Mouse (Mus musculus): ENCODE measurements around the gene Tor2a. TPM values are rescaled to one million over a fixed set of nuclear protein-coding genes. Genes with fewer than 3 reads are reported as not detected.

Gene Tor2a
- polyA plus RNA-seq, 1 experiment from 2014 or later, result 61.5 TPM

DNA sequence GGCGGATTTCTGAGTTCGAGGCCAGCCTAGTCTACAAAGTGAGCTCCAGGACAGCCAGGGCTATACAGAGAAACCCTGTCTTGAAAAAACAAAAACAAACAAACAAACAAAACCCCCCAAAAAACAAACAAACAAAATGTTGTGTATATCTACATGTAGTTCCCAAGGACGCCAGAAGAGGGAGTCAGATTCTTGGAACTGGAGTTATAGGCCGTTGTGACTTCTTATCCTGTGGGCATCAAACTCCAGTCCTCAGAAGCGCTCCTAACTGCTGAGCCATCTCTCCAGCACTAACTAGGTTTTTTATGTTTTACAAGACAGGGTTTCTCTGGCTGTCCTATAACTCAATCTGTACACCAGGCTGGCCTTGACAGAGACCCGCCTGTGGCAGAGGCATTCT lies 30.1 kb downstream of the Tor2a start:
- H3K4me1 ChIP-seq, result no peaks in the 10 kb centered on the region
- H3K27ac ChIP-seq, result no peak overlapping the region
- no peaks in the 10 kb centered on the region for H3K9me3 ChIP-seq
- ATAC-seq (ENCODE audit: insufficient number of reproducible peaks, insufficient read depth, low FRiP score, low TSS enrichment), result no peak
- 62% methylated on average over 6 of the region's 6 CpGs for WGBS
- no peaks in the 10 kb centered on the region for H3K27me3 ChIP-seq
- no peak overlapping the region for H3K9ac ChIP-seq
- H3K36me3 ChIP-seq, result peaks cover 4% of the 10 kb centered on the region; the same call in 1 of the 2 replicates
- H3K4me2 ChIP-seq (replicated peaks), result no peak overlapping the region
- no peak overlapping the region for H3K4me3 ChIP-seq

DNA sequence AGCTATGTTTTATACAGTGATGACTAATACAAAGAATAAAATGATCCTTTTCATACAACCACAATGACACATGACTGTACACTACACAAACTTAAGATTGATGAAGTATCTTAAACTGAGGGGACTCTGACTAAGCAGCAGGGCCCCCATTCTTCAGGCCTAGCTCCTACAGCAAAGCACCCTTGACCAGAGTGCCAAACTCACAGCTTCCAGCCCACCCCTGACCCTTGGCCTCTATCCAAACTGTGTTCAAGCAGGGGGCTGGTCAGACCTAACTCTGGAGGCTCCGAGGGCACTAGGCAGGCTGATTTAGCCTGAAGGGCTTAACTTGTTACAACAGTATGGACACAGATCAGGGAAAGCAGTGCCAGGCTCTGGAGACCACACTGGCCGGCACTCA lies 31.5 kb downstream of the Tor2a start:
- ATAC-seq (ENCODE audit: insufficient number of reproducible peaks, insufficient read depth, low FRiP score, low TSS enrichment), result no peak
- H3K27ac ChIP-seq, result no peak overlapping the region
- no peaks in the 10 kb centered on the region for H3K4me1 ChIP-seq
- H3K27me3 ChIP-seq, result no peaks in the 10 kb centered on the region
- peaks cover 4% of the 10 kb centered on the region; the same call in 1 of the 2 replicates for H3K36me3 ChIP-seq
- no peaks in the 10 kb centered on the region for H3K9me3 ChIP-seq
- H3K9ac ChIP-seq, result no peak overlapping the region
- no peak overlapping the region for H3K4me2 ChIP-seq (replicated peaks)
- WGBS, result 34% methylated on average over 2 of the region's 2 CpGs
- H3K4me3 ChIP-seq, result no peak overlapping the region

GRCm38 (mm10) chr2:32791297-32791696 lies 34.3 kb downstream of the Tor2a start:
- WGBS, result 83% methylated on average over 6 of the region's 6 CpGs
- Histone ChIP-seq H3K27me3 (no peaks in the 10 kb centered on the region), H3K4me1 (no peaks in the 10 kb centered on the region), H3K9ac (no peak overlapping the region), H3K4me3 (no peak overlapping the region), H3K4me2 (replicated peaks) (no peak overlapping the region), H3K27ac (no peak overlapping the region), H3K36me3 (peaks cover 23% of the 10 kb centered on the region), H3K9me3 (no peaks in the 10 kb centered on the region)
- ATAC-seq (ENCODE audit: insufficient number of reproducible peaks, insufficient read depth, low FRiP score, low TSS enrichment), result no peak

GRCm38 (mm10) chr2:32795748-32796418 lies 38.8 kb downstream of the Tor2a start:
- Histone ChIP-seq H3K4me3 (no peak overlapping the region), H3K27me3 (no peaks in the 10 kb centered on the region), H3K9ac (no peak overlapping the region), H3K36me3 (peaks cover 52% of the 10 kb centered on the region), H3K4me2 (replicated peaks) (no peak overlapping the region), H3K27ac (no peak overlapping the region), H3K4me1 (no peaks in the 10 kb centered on the region), H3K9me3 (no peaks in the 10 kb centered on the region)
- no peak for ATAC-seq (ENCODE audit: insufficient number of reproducible peaks, insufficient read depth, low FRiP score, low TSS enrichment)
- 90% methylated on average over 13 of the region's 13 CpGs for WGBS

GRCm38 (mm10) chr2:32798251-32798962 lies 41.4 kb downstream of the Tor2a start:
- H3K27ac ChIP-seq, result no peak overlapping the region
- H3K9ac ChIP-seq, result no peak overlapping the region
- 59% methylated on average over 10 of the region's 10 CpGs for WGBS
- no peak for ATAC-seq (ENCODE audit: insufficient number of reproducible peaks, insufficient read depth, low FRiP score, low TSS enrichment)
- H3K9me3 ChIP-seq, result no peaks in the 10 kb centered on the region
- H3K27me3 ChIP-seq, result no peaks in the 10 kb centered on the region
- H3K4me1 ChIP-seq, result no peaks in the 10 kb centered on the region
- H3K36me3 ChIP-seq, result peaks cover 59% of the 10 kb centered on the region
- H3K4me2 ChIP-seq (replicated peaks), result no peak overlapping the region
- no peak overlapping the region for H3K4me3 ChIP-seq

GRCm38 (mm10) chr2:32808816-32809566 lies 52.0 kb downstream of the Tor2a start:
- 92% methylated on average over 14 of the region's 14 CpGs for WGBS
- no peaks in the 10 kb centered on the region for H3K27me3 ChIP-seq
- H3K4me1 ChIP-seq, result no peaks in the 10 kb centered on the region
- no peak overlapping the region for H3K4me2 ChIP-seq (replicated peaks)
- ATAC-seq (ENCODE audit: insufficient number of reproducible peaks, insufficient read depth, low FRiP score, low TSS enrichment), result no peak
- no peak overlapping the region for H3K27ac ChIP-seq
- no peak overlapping the region for H3K4me3 ChIP-seq
- H3K9me3 ChIP-seq, result no peaks in the 10 kb centered on the region
- H3K36me3 ChIP-seq, result peaks cover 19% of the 10 kb centered on the region; the same call in 1 of the 2 replicates
- no peak overlapping the region for H3K9ac ChIP-seq

MicroRNAs within 50 kb of the gene (microRNA counts, 519-probe panel; counts per million panel counts)
- microRNA mmu-miR-2861, result 460 counts per million, percentile 65 among the panel's probes with 10 or more counts

Small RNA genes lying within 50 kb of the gene (microRNA-seq; reads per million reads assigned to microRNA genes)
- gene Mir2861 (not detected), gene Mir3960 (not detected)

Other genes with a start within 250 kb of the Tor2a start
- 14.2 and 17.0 TPM in 2 replicates for gene Fam102a, start 221.9 kb upstream of the Tor2a start, polyA plus RNA-seq (2016; fragmentation: Nextera tagmentation; extraction: Ambion mirVana)
- 110 and 113 TPM in 2 replicates for gene Dpm2, start 186.4 kb upstream of the Tor2a start, polyA plus RNA-seq (2016; fragmentation: Nextera tagmentation; extraction: Ambion mirVana)
- 2.9 and 3.4 TPM in 2 replicates for gene Pip5kl1, start 182.4 kb upstream of the Tor2a start, polyA plus RNA-seq (2016; fragmentation: Nextera tagmentation; extraction: Ambion mirVana)
- gene 9430097D07Rik, start 181.6 kb upstream of the Tor2a start, polyA plus RNA-seq (2016; fragmentation: Nextera tagmentation; extraction: Ambion mirVana), result 0.29 TPM in 1 of 2 replicates, not detected in the other
- gene St6galnac4, start 170.1 kb upstream of the Tor2a start, polyA plus RNA-seq (2016; fragmentation: Nextera tagmentation; extraction: Ambion mirVana), result 32.7 and 36.5 TPM in 2 replicates
- gene St6galnac6, start 157.5 kb upstream of the Tor2a start, polyA plus RNA-seq (2016; fragmentation: Nextera tagmentation; extraction: Ambion mirVana), result 26.4 and 28.1 TPM in 2 replicates
- 19.4 and 24.1 TPM in 2 replicates for gene Ak1, start 135.5 kb upstream of the Tor2a start, polyA plus RNA-seq (2016; fragmentation: Nextera tagmentation; extraction: Ambion mirVana)
- 32.1 and 36.4 TPM in 2 replicates for gene Eng, start 110.6 kb upstream of the Tor2a start, polyA plus RNA-seq (2016; fragmentation: Nextera tagmentation; extraction: Ambion mirVana)
- gene Fpgs, start 53.1 kb upstream of the Tor2a start, polyA plus RNA-seq (2016; fragmentation: Nextera tagmentation; extraction: Ambion mirVana), result 31.1 and 32.3 TPM in 2 replicates
- 121 and 126 TPM in 2 replicates for gene Cdk9, start 44.2 kb upstream of the Tor2a start, polyA plus RNA-seq (2016; fragmentation: Nextera tagmentation; extraction: Ambion mirVana)
- gene Sh2d3c, start 36.2 kb upstream of the Tor2a start, polyA plus RNA-seq (2016; fragmentation: Nextera tagmentation; extraction: Ambion mirVana), result 27.6 and 29.1 TPM in 2 replicates
- gene 6330409D20Rik, start 16.2 kb upstream of the Tor2a start, polyA plus RNA-seq (2016; fragmentation: Nextera tagmentation; extraction: Ambion mirVana), result 0.34 and 0.43 TPM in 2 replicates
- 0.23 and 0.34 TPM in 2 replicates for gene Ttc16, start 18.4 kb downstream of the Tor2a start, polyA plus RNA-seq (2016; fragmentation: Nextera tagmentation; extraction: Ambion mirVana)
- gene Ptrh1, start 18.6 kb downstream of the Tor2a start, polyA plus RNA-seq (2016; fragmentation: Nextera tagmentation; extraction: Ambion mirVana), result 3.3 and 6.4 TPM in 2 replicates
- 0.74 and 1.6 TPM in 2 replicates for gene Cfap157, start 27.2 kb downstream of the Tor2a start, polyA plus RNA-seq (2016; fragmentation: Nextera tagmentation; extraction: Ambion mirVana)
- gene Stxbp1, start 90.0 kb downstream of the Tor2a start, polyA plus RNA-seq (2016; fragmentation: Nextera tagmentation; extraction: Ambion mirVana), result 28.3 and 32.4 TPM in 2 replicates
- 48.8 and 54.7 TPM in 2 replicates for gene Fam129b, start 118.9 kb downstream of the Tor2a start, polyA plus RNA-seq (2016; fragmentation: Nextera tagmentation; extraction: Ambion mirVana)
- gene Rpl12, start 204.3 kb downstream of the Tor2a start, polyA plus RNA-seq (2016; fragmentation: Nextera tagmentation; extraction: Ambion mirVana), result 160 and 169 TPM in 2 replicates
- 14.3 and 14.4 TPM in 2 replicates for gene Lrsam1, start 204.4 kb downstream of the Tor2a start, polyA plus RNA-seq (2016; fragmentation: Nextera tagmentation; extraction: Ambion mirVana)
- 24.3 and 25.5 TPM in 2 replicates for gene Slc2a8, start 224.8 kb downstream of the Tor2a start, polyA plus RNA-seq (2016; fragmentation: Nextera tagmentation; extraction: Ambion mirVana)